In the genomic region with DNA sequence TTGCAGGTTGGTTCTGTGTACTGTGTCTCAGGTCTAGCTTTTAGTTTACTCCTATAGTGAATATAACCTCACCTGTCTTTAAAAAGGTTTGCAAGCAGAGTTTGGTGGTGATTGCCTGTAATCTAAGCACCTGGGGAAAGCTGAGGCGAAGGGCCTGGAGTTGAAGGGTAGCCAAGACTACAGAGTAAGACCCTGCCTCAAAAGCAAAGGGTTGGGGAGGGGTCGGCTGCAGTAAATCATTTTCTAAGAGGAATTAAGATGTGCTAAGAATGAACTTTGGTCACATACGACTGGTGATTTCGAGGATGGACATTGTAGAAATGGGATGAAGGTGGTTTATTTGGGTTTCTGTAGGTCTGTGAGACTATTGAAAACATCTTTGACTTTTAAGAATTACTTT, we compare ENCODE assay signal across 16 mouse cellular contexts.
DNase-seq lines count a peak whose midpoint lies in the region; ATAC-seq and TF ChIP-seq lines count a peak whose summit lies in the region.
"Had no signal": no experiment of that assay in that cellular context is flagged by ENCODE, and none has a peak within 500 bp of the region (broad histone marks: within the 10 kb centered on the region; RNA-seq: fewer than 3 reads in every experiment).

No protein-coding gene starts in this region.

- no peak overlapping the region for H3K4me2 ChIP-seq in heart, embryonic 11.5 days
- H3K4me2 ChIP-seq in midbrain, embryonic 15.5 days: peak overlapping the region; percentile 53; the same call in 1 of the 2 replicates
- no peak overlapping the region for H3K4me2 ChIP-seq in midbrain, embryonic 13.5 days (replicated peaks)
- 0 out of 2 replicates have a peak overlapping the region, but pooled peaks have one; percentile 44 for H3K4me2 ChIP-seq in stomach, embryonic 16.5 days (ENCODE audit: low read depth, low read length)

- peaks cover 31% of the 10 kb centered on the region for H3K4me1 ChIP-seq in heart, embryonic 11.5 days (ENCODE audit: control insufficient read depth, insufficient read depth, low read length)
- H3K4me1 ChIP-seq in midbrain, embryonic 15.5 days: peaks cover 26% of the 10 kb centered on the region
- peaks cover 35% of the 10 kb centered on the region for H3K4me1 ChIP-seq in midbrain, embryonic 13.5 days (replicated peaks)
- peaks cover 13% of the 10 kb centered on the region for H3K4me1 ChIP-seq in stomach, embryonic 16.5 days (ENCODE audit: control insufficient read depth, insufficient read depth, low read length)

- H3K4me3 ChIP-seq in heart, embryonic 11.5 days (ENCODE audit: low read depth, low read length): no peak overlapping the region
- H3K4me3 ChIP-seq in layer of hippocampus, adult 2 months: no peak overlapping the region; the same call in 1 of the 2 replicates
- H3K4me3 ChIP-seq in midbrain, embryonic 15.5 days: no peak overlapping the region
- H3K4me3 ChIP-seq in midbrain, embryonic 13.5 days (replicated peaks): no peak overlapping the region
- no peak overlapping the region for H3K4me3 ChIP-seq in stomach, embryonic 16.5 days (replicated peaks; ENCODE audit: low read length)
- H3K4me3 ChIP-seq: erythroblast, embryonic 14.5 days had no signal

- no peaks in the 10 kb centered on the region for H3K9me3 ChIP-seq in heart, embryonic 11.5 days (replicated peaks; ENCODE audit: control insufficient read depth, low read length)
- no peaks in the 10 kb centered on the region for H3K9me3 ChIP-seq in midbrain, embryonic 15.5 days
- no peaks in the 10 kb centered on the region for H3K9me3 ChIP-seq in midbrain, embryonic 13.5 days
- no peaks in the 10 kb centered on the region for H3K9me3 ChIP-seq in stomach, embryonic 16.5 days (replicated peaks; ENCODE audit: control insufficient read depth, low read length)
- H3K9me3 ChIP-seq: embryonic facial prominence, embryonic 15.5 days; forebrain, embryonic 10.5 days; heart, embryonic 12.5 days had no signal

- WGBS in heart, embryonic 11.5 days (ENCODE audit: insufficient replicate concordance): 83% methylated on average over 4 of the region's 4 CpGs
- 86% methylated on average over 4 of the region's 4 CpGs for WGBS in midbrain, embryonic 15.5 days
- 90% methylated on average over 4 of the region's 4 CpGs for WGBS in midbrain, embryonic 13.5 days
- 77% methylated on average over 4 of the region's 4 CpGs for WGBS in stomach, embryonic 16.5 days

- 0 out of 2 replicates have a peak overlapping the region, but pooled peaks have one; percentile 11 for H3K27ac ChIP-seq in heart, embryonic 11.5 days (ENCODE audit: low read depth, low read length)
- H3K27ac ChIP-seq in layer of hippocampus, adult 2 months: peak overlapping the region; percentile 85; the same call in 1 of the 2 replicates
- no peak overlapping the region for H3K27ac ChIP-seq in midbrain, embryonic 15.5 days
- no peak overlapping the region for H3K27ac ChIP-seq in midbrain, embryonic 13.5 days
- H3K27ac ChIP-seq in stomach, embryonic 16.5 days (ENCODE audit: low read length): no peak overlapping the region

- ATAC-seq in heart, embryonic 11.5 days (replicated peaks; ENCODE audit: insufficient number of reproducible peaks, low FRiP score, low TSS enrichment): no peak
- no peak for ATAC-seq in midbrain, embryonic 15.5 days (replicated peaks)
- no peak for ATAC-seq in midbrain, embryonic 13.5 days
- no peak for ATAC-seq in stomach, embryonic 16.5 days (ENCODE audit: insufficient read depth, low FRiP score)

- H3K9ac ChIP-seq in heart, embryonic 11.5 days (ENCODE audit: low read depth, low read length): no peak overlapping the region
- no peak overlapping the region for H3K9ac ChIP-seq in midbrain, embryonic 15.5 days
- H3K9ac ChIP-seq in midbrain, embryonic 13.5 days (replicated peaks): no peak overlapping the region
- H3K9ac ChIP-seq in stomach, embryonic 16.5 days (ENCODE audit: low read length): no peak overlapping the region
- H3K9ac ChIP-seq: embryonic facial prominence, embryonic 15.5 days had no signal

- TF ChIP-seq CTCF in layer of hippocampus, adult 2 months (conservative IDR thresholded peaks at IDR 0.05): no peak

- peaks cover 3% of the 10 kb centered on the region for H3K36me3 ChIP-seq in heart, embryonic 11.5 days (ENCODE audit: control insufficient read depth, insufficient read depth, low read length)
- no peaks in the 10 kb centered on the region for H3K36me3 ChIP-seq in midbrain, embryonic 15.5 days (replicated peaks)
- peaks cover 12% of the 10 kb centered on the region for H3K36me3 ChIP-seq in midbrain, embryonic 13.5 days
- peaks cover 12% of the 10 kb centered on the region; the same call in 1 of the 2 replicates for H3K36me3 ChIP-seq in stomach, embryonic 16.5 days (ENCODE audit: control insufficient read depth, insufficient read depth, low read length)

- H3K27me3 ChIP-seq in heart, embryonic 11.5 days (ENCODE audit: control insufficient read depth, insufficient read depth, low read length): no peaks in the 10 kb centered on the region
- no peaks in the 10 kb centered on the region for H3K27me3 ChIP-seq in midbrain, embryonic 15.5 days (replicated peaks)
- no peaks in the 10 kb centered on the region for H3K27me3 ChIP-seq in midbrain, embryonic 13.5 days
- no peaks in the 10 kb centered on the region for H3K27me3 ChIP-seq in stomach, embryonic 16.5 days (ENCODE audit: control insufficient read depth, insufficient read depth, low read length)
- H3K27me3 ChIP-seq: embryonic facial prominence, embryonic 15.5 days; heart, embryonic 12.5 days had no signal

- DNase-seq in heart, postnatal 4 days: no peak
- DNase-seq in layer of hippocampus, adult 2 months (ENCODE audit: low spot score in 2 of 2): no peak
- DNase-seq in layer of hippocampus, postnatal 14 days (ENCODE audit: low spot score in 2 of 2): no peak
- no peak for DNase-seq in frontal cortex, postnatal 36 days (ENCODE audit: low spot score in 2 of 2)
- DNase-seq: adrenal gland, adult 2 months; adrenal gland, postnatal 25 days; embryo, embryonic 11 days; gastrocnemius, postnatal 36 days had no signal

Comparison
In these comparisons a context has a peak if more than half of its experiments do, and no peak if none do; other contexts are left out.
1. H3K4me2 ChIP-seq: peak in midbrain, embryonic 15.5 days (single experiment) and stomach, embryonic 16.5 days (single experiment); none in heart, embryonic 11.5 days (single experiment) and midbrain, embryonic 13.5 days (single experiment).
2. H3K27ac ChIP-seq: peak in heart, embryonic 11.5 days (single experiment) and layer of hippocampus, adult 2 months (single experiment); none in midbrain, embryonic 15.5 days (single experiment), midbrain, embryonic 13.5 days (single experiment) and stomach, embryonic 16.5 days (single experiment).